Mouse (Mus musculus): ENCODE measurements around the gene Ms4a6b. TPM values are rescaled to one million over a fixed set of nuclear protein-coding genes. Genes with fewer than 3 reads are reported as not detected.

Ms4a6b gene
- polyA plus RNA-seq, 2 experiments = 6.9 to 10.0 TPM

DNA sequence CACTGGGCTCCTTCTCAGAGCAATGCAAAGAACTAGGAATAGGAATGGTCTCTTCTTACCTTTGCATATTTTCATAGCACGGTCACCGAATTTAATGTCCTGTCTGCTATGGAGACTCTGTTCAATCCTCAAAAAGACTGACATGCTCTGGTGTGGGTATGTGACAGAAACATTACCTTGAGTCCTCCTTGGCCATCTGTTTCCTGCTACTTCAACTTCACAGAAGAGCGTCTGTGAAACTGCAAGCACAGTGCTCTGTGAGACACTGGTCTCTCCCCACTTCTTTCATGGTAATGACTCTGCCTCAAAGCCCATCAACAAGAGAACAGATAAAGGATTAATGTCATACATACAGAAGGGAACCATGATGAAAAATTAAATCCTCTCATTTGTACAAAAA is 31.9 kb upstream of the Ms4a6b start:
- Histone ChIP-seq H3K4me2 (replicated peaks; ENCODE audit: low read depth, low read length, severe bottlenecking) (no peak overlapping the region), H3K9ac (ENCODE audit: low read depth, low read length, severe bottlenecking) (no peak overlapping the region), H3K9me3 (ENCODE audit: control insufficient read depth, low read length) (no peaks in the 10 kb centered on the region), H3K4me3 (replicated peaks; ENCODE audit: low read length) (no peak overlapping the region), H3K4me1 (ENCODE audit: control insufficient read depth, insufficient read depth, low read length) (no peaks in the 10 kb centered on the region), H3K27ac (replicated peaks; ENCODE audit: low read depth, low read length) (no peak overlapping the region), H3K36me3 (ENCODE audit: control insufficient read depth, insufficient read depth, low read length) (no peaks in the 10 kb centered on the region), H3K27me3 (ENCODE audit: control insufficient read depth, insufficient read depth, low read length) (no peaks in the 10 kb centered on the region)
- DNase-seq (ENCODE audit: low spot score) (no peak), ATAC-seq (ENCODE audit: low FRiP score, low read depth) (no peak)
- 72% methylated on average over 3 of the region's 3 CpGs for WGBS
- TF ChIP-seq POLR2A (IDR thresholded peaks at IDR 0.05; ENCODE audit: borderline replicate concordance, extremely low read depth, insufficient read depth, insufficient read length) = no peak

DNA sequence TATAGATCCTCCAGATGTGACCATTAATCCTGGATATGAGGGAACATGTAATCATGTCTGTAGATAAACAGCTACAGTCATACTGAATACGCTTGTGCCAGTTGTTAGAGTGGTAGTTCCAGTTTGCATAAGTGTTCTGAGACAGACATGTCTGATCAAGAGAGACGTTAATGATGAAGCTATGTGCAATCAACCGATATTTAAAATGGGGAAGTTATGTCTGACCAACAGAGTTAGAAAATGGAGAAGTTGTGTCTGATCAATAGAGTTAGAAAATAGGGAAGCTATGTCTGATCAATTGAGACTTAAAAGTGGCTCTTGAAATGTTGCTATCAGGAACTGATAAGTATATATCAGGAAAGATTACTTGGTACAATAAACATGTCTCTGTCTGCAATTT is 31.0 kb upstream of the Ms4a6b start:
- 86% methylated on average over 3 of the region's 3 CpGs for WGBS
- Histone ChIP-seq H3K4me3 (replicated peaks; ENCODE audit: low read length) (no peak overlapping the region), H3K27me3 (ENCODE audit: control insufficient read depth, insufficient read depth, low read length) (no peaks in the 10 kb centered on the region), H3K4me2 (replicated peaks; ENCODE audit: low read depth, low read length, severe bottlenecking) (no peak overlapping the region), H3K9ac (ENCODE audit: low read depth, low read length, severe bottlenecking) (no peak overlapping the region), H3K36me3 (ENCODE audit: control insufficient read depth, insufficient read depth, low read length) (no peaks in the 10 kb centered on the region), H3K9me3 (ENCODE audit: control insufficient read depth, low read length) (no peaks in the 10 kb centered on the region), H3K4me1 (ENCODE audit: control insufficient read depth, insufficient read depth, low read length) (no peaks in the 10 kb centered on the region), H3K27ac (replicated peaks; ENCODE audit: low read depth, low read length) (no peak overlapping the region)
- TF ChIP-seq POLR2A (IDR thresholded peaks at IDR 0.05; ENCODE audit: borderline replicate concordance, extremely low read depth, insufficient read depth, insufficient read length) = no peak
- DNase-seq (ENCODE audit: low spot score) = no peak
- ATAC-seq (ENCODE audit: low FRiP score, low read depth) = no peak

DNA sequence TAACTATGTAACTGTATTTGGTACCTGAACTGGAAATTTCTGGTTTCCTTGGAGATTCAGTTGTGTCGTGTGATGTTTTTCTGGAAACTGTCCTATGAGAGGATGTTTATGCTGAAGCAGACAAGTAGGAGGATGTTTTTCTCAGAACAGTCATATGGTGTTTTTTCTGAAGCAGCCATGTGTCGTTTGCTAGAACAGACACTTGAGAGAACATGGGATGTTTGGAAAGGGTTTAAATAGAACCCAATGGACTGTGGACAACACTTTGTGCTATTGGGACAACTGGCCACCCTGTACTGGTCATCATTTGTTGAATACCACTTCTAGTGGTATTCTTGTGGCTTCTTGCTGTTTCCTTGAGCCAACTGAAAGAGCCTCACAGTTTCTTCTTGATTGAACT is 30.6 kb upstream of the Ms4a6b start, which contains the start of gene Gm8369:
Gm8369 (plus strand) TSS at position 193 of the 400 bp plus-strand sequence.
- ATAC-seq (ENCODE audit: low FRiP score, low read depth) = no peak
- H3K9ac ChIP-seq (ENCODE audit: low read depth, low read length, severe bottlenecking) = no peak within 1 kb of the TSS
- no peak within 1 kb of the TSS for H3K27ac ChIP-seq (replicated peaks; ENCODE audit: low read depth, low read length)
- H3K4me3 ChIP-seq (replicated peaks; ENCODE audit: low read length) = no peak within 1 kb of the TSS
- 81% methylated on average over 2 of the region's 2 CpGs for WGBS
- no peaks in the 10 kb centered on the region for H3K9me3 ChIP-seq (ENCODE audit: control insufficient read depth, low read length)
- H3K27me3 ChIP-seq (ENCODE audit: control insufficient read depth, insufficient read depth, low read length) = no peaks in the 10 kb centered on the region
- no peak within 1 kb of the TSS for H3K4me2 ChIP-seq (replicated peaks; ENCODE audit: low read depth, low read length, severe bottlenecking)
- no peak for DNase-seq (ENCODE audit: low spot score)
- H3K36me3 ChIP-seq (ENCODE audit: control insufficient read depth, insufficient read depth, low read length) = no peaks in the 10 kb centered on the region
- no peak for TF ChIP-seq POLR2A (IDR thresholded peaks at IDR 0.05; ENCODE audit: borderline replicate concordance, extremely low read depth, insufficient read depth, insufficient read length)
- H3K4me1 ChIP-seq (ENCODE audit: control insufficient read depth, insufficient read depth, low read length) = no peaks in the 10 kb centered on the region

DNA sequence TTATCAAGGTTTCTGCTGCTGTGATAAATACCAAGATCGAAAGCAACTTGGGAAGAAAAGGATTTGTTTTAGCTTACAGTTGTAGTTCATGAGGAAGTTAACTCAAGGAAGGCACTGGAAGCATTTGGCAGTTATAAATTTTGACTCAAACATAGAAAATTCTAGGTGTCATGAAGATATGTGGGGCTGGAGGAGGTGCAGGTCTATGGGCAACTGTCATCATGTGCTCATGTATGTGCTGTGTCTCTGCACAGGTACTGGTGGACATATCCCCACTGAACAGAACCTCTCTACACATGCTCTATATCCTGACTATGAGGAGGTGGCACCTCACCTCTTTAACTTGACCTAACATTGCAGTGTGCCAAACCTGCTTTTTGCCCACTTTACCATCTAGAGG is 29.7 kb upstream of the Ms4a6b start:
- Histone ChIP-seq H3K36me3 (ENCODE audit: control insufficient read depth, insufficient read depth, low read length) (no peaks in the 10 kb centered on the region), H3K4me1 (ENCODE audit: control insufficient read depth, insufficient read depth, low read length) (no peaks in the 10 kb centered on the region), H3K27me3 (ENCODE audit: control insufficient read depth, insufficient read depth, low read length) (no peaks in the 10 kb centered on the region), H3K9me3 (ENCODE audit: control insufficient read depth, low read length) (no peaks in the 10 kb centered on the region), H3K4me2 (replicated peaks; ENCODE audit: low read depth, low read length, severe bottlenecking) (no peak overlapping the region), H3K4me3 (replicated peaks; ENCODE audit: low read length) (no peak overlapping the region), H3K9ac (ENCODE audit: low read depth, low read length, severe bottlenecking) (no peak overlapping the region), H3K27ac (replicated peaks; ENCODE audit: low read depth, low read length) (no peak overlapping the region)
- DNase-seq (ENCODE audit: low spot score) (no peak), ATAC-seq (ENCODE audit: low FRiP score, low read depth) (no peak)
- no peak for TF ChIP-seq POLR2A (IDR thresholded peaks at IDR 0.05; ENCODE audit: borderline replicate concordance, extremely low read depth, insufficient read depth, insufficient read length)
- WGBS = 83% methylated on average over 1 of the region's 1 CpGs

DNA sequence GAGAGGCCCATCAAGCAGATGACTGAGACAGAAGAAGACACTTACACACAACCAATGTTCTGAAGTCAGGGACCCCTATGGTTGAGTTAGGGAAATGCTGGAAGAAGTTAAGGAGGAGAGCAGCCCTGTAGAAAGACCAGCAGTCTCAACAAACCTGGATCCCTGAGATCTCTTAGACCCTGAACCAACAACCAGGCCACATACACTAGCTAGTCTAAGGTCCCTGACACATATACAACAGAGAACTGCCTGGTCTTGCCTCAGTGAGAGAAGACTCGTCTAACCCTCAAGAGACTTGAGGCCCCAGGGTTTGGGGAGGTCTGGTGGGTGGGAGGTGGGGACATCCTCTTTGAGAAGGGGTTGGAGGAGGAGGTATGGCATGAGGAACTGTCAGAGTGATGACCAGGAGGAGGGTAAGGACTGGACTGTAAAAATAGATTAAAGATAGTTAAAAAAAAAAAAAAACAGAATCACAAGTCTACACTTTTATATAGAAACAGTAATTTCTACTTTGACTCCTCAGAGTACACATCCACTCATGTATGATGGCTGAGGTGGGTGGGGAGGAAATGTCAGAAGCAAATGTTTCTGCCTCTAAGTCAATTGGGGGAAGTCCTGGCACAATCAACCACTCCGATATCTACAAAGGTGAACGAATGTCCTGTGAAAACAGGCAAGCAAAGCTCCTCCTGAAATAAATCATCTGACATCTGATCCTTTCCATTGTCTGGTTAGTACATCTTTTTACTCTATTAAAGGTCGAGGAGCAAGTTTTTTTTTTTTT is 24.7 kb upstream of the Ms4a6b start:
- Histone ChIP-seq H3K9ac (ENCODE audit: low read depth, low read length, severe bottlenecking) (no peak overlapping the region), H3K27me3 (ENCODE audit: control insufficient read depth, insufficient read depth, low read length) (no peaks in the 10 kb centered on the region), H3K27ac (replicated peaks; ENCODE audit: low read depth, low read length) (no peak overlapping the region), H3K4me1 (ENCODE audit: control insufficient read depth, insufficient read depth, low read length) (no peaks in the 10 kb centered on the region), H3K4me3 (replicated peaks; ENCODE audit: low read length) (no peak overlapping the region), H3K36me3 (ENCODE audit: control insufficient read depth, insufficient read depth, low read length) (no peaks in the 10 kb centered on the region), H3K9me3 (ENCODE audit: control insufficient read depth, low read length) (no peaks in the 10 kb centered on the region), H3K4me2 (replicated peaks; ENCODE audit: low read depth, low read length, severe bottlenecking) (no peak overlapping the region)
- WGBS = 63% methylated on average over 4 of the region's 4 CpGs
- DNase-seq (ENCODE audit: low spot score) = no peak
- ATAC-seq (ENCODE audit: low FRiP score, low read depth) = no peak
- TF ChIP-seq POLR2A (IDR thresholded peaks at IDR 0.05; ENCODE audit: borderline replicate concordance, extremely low read depth, insufficient read depth, insufficient read length) = no peak
